Mouse (Mus musculus) liver, postnatal 0 days (tissue): ENCODE data around the gene Micall2.

Experiments used
- CTCF ChIP-seq: sonication (generic); IDR thresholded peaks from 2 replicates; pipeline ENCODE4 v1.5.1; 2016; ENCODE audit warnings: antibody characterized with exemption, low read depth
- EP300 ChIP-seq: IDR thresholded peaks from 2 replicates; pipeline ENCODE4 v1.6.1; 2016; ENCODE audit warnings: antibody characterized with exemption, low read depth, mild to moderate bottlenecking

GRCm38 (mm10) chr5:139681832-139682630 is 54.1 kb downstream of the Micall2 start:
- TF ChIP-seq CTCF (no peak), EP300 (no peak)
